Mouse (Mus musculus): ENCODE measurements around the gene Tbc1d20.

- no peak for TF ChIP-seq POLR2A (IDR thresholded peaks at IDR 0.05; ENCODE audit: extremely low read depth, insufficient read depth, low read length)
- TF ChIP-seq CTCF (IDR thresholded peaks at IDR 0.05; ENCODE audit: extremely low read depth, insufficient read depth, low read length) = no peak
Measured at GRCm38 (mm10) chr2:152250511-152250910, 43.1 kb upstream of the Tbc1d20 start.
